In the genomic region with DNA sequence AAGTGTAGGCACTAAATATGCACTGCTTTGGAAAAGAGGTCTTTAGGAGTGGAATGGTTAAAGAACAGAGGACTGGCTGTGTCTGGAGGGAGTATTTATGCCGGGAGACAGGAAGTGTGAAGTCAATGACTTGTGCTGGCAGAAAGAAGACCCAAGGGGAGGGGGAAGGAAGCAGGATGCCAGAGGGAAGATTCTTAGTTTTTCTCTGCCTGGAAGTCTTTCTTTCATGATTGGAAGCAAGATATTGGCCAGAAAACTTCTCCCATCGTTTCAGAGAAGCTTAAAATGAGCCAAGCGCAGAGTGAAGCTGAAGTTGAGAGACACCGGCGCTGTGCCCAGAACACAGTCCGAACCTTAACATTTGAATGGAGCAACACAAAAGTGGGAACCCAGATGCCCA, we compare ENCODE assay signal across 8 mouse cellular contexts. TPM values are rescaled to one million over a fixed set of nuclear protein-coding genes. Genes with fewer than 3 reads are reported as not detected.
DNase-seq lines count a peak whose midpoint lies in the region.

No protein-coding gene starts in this region.

- peak; percentile 23 for DNase-seq in adrenal gland, adult 2 months
- no peak for DNase-seq in adrenal gland, adult 18-20 months (ENCODE audit: low spot score in 2 of 2)
- DNase-seq in layer of hippocampus, postnatal 10 days (ENCODE audit: low spot score in 2 of 2) = peak; percentile 12 to 27
- DNase-seq in layer of hippocampus, adult 9-11 months = no peak
- peak; percentile 26 to 44 for DNase-seq in gastrocnemius, postnatal 4 days (ENCODE audit: low spot score in 2 of 2)
- DNase-seq in left cerebral cortex, postnatal 36 days (ENCODE audit: low spot score in 2 of 2) = peak; percentile 30 to 33
- DNase-seq in urinary bladder, postnatal 4 days (ENCODE audit: low spot score in 2 of 2) = no peak
- no peak for DNase-seq in thymus, postnatal 36 days

- intact Hi-C loops in left cerebral cortex, postnatal 36 days (cut with DNase I) = no loop called here

RNA-seq across cellular contexts. Expression of gene Actl6a, which starts 36.9 kb away (rescaled TPM):
- total RNA-seq in adrenal gland, adult 2 months (2021) = 10 to 100 TPM; 40.5 to 46.7 TPM
- polyA plus RNA-seq in adrenal gland, adult 2 months (2012; rRNA removed) = 10.5 and 12.6 TPM in 2 replicates
- 10 to 100 TPM; 42.9 to 47.1 TPM for total RNA-seq in adrenal gland, adult 18-20 months (2021)
- 10 to 100 TPM; 18.4 to 20.5 TPM for total RNA-seq in layer of hippocampus, postnatal 10 days (2021)
- total RNA-seq in gastrocnemius, postnatal 4 days (2021) = 10 to 100 TPM; 37.9 to 38.5 TPM
- total RNA-seq in left cerebral cortex, postnatal 36 days (2021) = 10 to 100 TPM; 16.6 to 18.0 TPM

RNA-seq across cellular contexts. Expression of gene Gnb4, which starts 52.8 kb away (rescaled TPM):
- total RNA-seq in adrenal gland, adult 2 months (2021) = 10 to 100 TPM; 24.9 to 63.2 TPM
- polyA plus RNA-seq in adrenal gland, adult 2 months (2012; rRNA removed) = 11.8 and 13.0 TPM in 2 replicates
- total RNA-seq in adrenal gland, adult 18-20 months (2021) = 10 to 100 TPM; 29.8 to 41.2 TPM
- 10 to 100 TPM; 63.5 to 66.6 TPM for total RNA-seq in layer of hippocampus, postnatal 10 days (2021)
- total RNA-seq in gastrocnemius, postnatal 4 days (2021) = 10 to 100 TPM; 39.1 to 39.5 TPM
- total RNA-seq in left cerebral cortex, postnatal 36 days (2021) = 10 to 100 TPM; 43.7 to 44.9 TPM

Comparison
In these comparisons a context has a peak if more than half of its experiments do, and no peak if none do; other contexts are left out.
1. DNase-seq: peak in adrenal gland, adult 2 months (single experiment), layer of hippocampus, postnatal 10 days (2 of 2), gastrocnemius, postnatal 4 days (2 of 2) and left cerebral cortex, postnatal 36 days (2 of 2); none in adrenal gland, adult 18-20 months (0 of 2), layer of hippocampus, adult 9-11 months (single experiment), urinary bladder, postnatal 4 days (0 of 2) and thymus, postnatal 36 days (0 of 2).